Mouse (Mus musculus) bone marrow macrophage, adult 2 months (primary cell): ENCODE results near the gene Fam219a.

Experiments used
- CTCF ChIP-seq: IDR thresholded peaks from 2 replicates; pipeline ENCODE4 v1.5.1; 2012; ENCODE audit warnings: low read depth, mild to moderate bottlenecking, low read length, moderate library complexity
- POLR2A ChIP-seq: IDR thresholded peaks from 2 replicates; pipeline ENCODE4 v1.6.1; 2012; ENCODE audit warnings: mild to moderate bottlenecking, low read depth, low read length, borderline replicate concordance

DNA sequence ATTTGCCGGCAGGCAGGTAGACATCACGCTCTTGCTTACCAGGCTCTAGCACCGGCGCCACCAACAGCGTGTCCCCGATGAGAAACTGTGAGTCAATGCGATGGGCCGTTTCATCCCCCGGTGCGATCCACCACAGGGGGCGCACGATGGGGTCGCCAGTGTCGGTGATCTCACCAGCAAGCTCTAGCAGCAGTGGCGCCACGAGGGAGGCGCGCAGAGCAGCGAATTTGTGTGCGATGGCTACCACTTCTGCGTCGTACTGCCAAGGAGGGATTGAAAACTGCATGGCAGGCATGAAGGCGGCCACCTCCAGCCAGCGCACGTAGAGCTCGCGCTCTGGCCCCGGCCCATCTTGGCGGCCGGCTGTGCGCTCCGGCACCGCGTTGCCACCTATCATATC, 71.8 kb downstream of the Fam219a start:
- TF ChIP-seq POLR2A, result no peak
- TF ChIP-seq CTCF, result no peak
